Mouse (Mus musculus): Measurements from ENCODE around the gene Mast4. TPM values are rescaled to one million over a fixed set of nuclear protein-coding genes. Genes with fewer than 3 reads are reported as not detected.

The Mast4 gene
- polyA plus RNA-seq, 1 experiment from 2014 or later, result 14.6 TPM

DNA sequence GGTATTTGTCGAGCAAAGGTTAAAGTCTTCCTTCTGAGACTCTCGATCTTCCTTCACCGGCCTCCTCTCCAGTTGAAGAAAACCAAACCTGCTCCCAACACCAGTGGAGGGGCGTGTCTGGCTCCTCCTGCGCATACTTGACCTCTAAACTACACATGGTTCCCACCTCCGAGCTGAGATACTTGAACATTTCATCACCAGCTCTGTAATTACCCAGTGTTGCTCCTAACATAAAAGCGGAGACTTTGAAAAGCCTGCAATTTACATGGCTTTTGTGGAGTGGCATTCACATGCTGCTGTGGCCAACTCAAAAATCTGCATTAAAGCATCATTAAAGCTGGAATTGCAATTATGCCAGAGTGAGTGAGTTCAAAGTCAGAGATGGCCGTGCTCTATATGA is 492.1 kb downstream of the Mast4 start:
- Histone ChIP-seq H3K27me3 (no peaks in the 10 kb centered on the region), H3K9ac (replicated peaks) (no peak overlapping the region), H3K4me1 (peaks cover 10% of the 10 kb centered on the region), H3K4me2 (replicated peaks) (no peak overlapping the region), H3K9me3 (no peaks in the 10 kb centered on the region), H3K27ac (replicated peaks) (no peak overlapping the region), H3K4me3 (no peak overlapping the region), H3K36me3 (no peaks in the 10 kb centered on the region)
- peak; percentile 57 for ATAC-seq (replicated peaks)
- 25% methylated on average over 8 of the region's 8 CpGs for WGBS

DNA sequence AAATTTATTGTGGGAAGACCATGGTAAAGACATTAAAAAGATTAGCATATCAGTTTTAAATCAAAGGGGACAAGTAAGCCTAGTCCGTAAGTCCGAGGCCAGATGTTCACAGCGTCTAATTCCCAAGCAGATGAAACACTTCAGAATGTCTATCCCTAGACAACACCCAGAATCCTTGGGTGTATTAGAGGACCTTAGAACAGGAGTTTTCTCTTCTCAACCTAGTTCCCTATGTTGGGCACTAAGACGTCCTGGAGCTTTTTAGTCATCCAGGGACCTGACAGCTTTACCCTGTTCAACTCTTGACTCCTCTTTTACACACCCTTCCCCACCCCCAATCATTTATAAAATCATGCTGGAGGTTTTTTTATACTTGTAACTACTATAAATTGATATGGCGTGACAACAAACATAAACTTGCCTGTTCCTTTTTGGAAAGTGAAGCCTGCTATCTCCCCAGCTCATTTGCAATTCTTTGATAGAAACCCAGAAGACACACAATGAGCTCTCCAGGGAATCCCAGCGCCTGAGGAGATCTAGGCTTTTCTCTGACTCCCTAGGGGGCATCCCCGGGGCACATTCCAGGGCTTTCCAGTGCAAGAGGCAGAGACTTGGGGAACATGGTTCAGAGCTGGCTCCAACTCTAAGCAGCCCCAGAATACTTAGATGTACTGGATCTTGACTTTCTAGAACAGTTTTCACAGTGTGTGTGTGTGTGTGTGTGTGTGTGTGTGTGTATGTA is 494.4 kb downstream of the Mast4 start:
- Histone ChIP-seq H3K27me3 (no peaks in the 10 kb centered on the region), H3K27ac (replicated peaks) (no peak overlapping the region), H3K9ac (replicated peaks) (no peak overlapping the region), H3K4me3 (no peak overlapping the region), H3K4me2 (replicated peaks) (no peak overlapping the region), H3K9me3 (no peaks in the 10 kb centered on the region), H3K36me3 (no peaks in the 10 kb centered on the region), H3K4me1 (peaks cover 13% of the 10 kb centered on the region)
- ATAC-seq (replicated peaks), result no peak
- 46% methylated on average over 7 of the region's 7 CpGs for WGBS

DNA sequence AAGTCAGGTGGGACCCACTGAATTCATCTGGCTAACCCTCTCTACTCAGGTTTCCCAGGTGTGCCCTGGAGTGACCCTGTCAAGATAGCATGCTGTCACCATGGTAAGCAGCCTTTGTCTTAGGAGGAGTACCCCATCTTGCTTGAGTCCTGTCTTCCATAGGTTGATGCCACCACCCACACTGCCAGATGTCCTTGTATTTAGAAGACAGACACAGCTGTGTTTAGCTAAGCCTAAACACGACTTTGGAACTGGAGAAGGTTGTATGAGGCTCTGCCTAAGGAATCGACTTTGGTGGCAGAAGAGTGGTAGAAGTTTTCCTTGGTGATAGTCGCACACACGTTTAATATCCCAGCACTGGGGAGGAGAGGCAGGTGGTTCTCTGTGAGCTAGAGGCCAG is 496.9 kb downstream of the Mast4 start:
- 87% methylated on average over 4 of the region's 4 CpGs for WGBS
- H3K27me3 ChIP-seq, result no peaks in the 10 kb centered on the region
- H3K4me1 ChIP-seq, result peaks cover 7% of the 10 kb centered on the region
- H3K27ac ChIP-seq (replicated peaks), result no peak overlapping the region
- H3K4me2 ChIP-seq (replicated peaks), result no peak overlapping the region
- no peaks in the 10 kb centered on the region for H3K9me3 ChIP-seq
- H3K9ac ChIP-seq (replicated peaks), result no peak overlapping the region
- no peak overlapping the region for H3K4me3 ChIP-seq
- ATAC-seq (replicated peaks), result no peak
- H3K36me3 ChIP-seq, result no peaks in the 10 kb centered on the region

DNA sequence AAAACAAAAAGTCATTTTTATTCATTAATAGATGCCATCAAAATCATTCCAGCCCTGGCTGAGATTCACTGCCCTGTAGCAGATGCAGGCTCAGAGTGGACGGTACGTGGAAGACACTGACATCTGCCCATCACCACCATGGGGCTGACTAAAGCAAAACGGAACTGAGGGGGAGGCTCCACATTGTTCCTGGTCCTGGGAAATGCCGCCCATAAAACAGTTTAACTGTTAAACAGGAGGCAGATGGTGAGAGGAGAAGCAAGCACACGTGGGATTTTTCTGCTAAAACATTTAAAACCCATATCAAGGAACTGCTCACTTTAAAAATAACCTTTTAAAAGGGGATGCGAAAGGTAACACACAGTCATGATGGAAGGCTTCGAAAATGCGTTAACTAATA is 499.0 kb downstream of the Mast4 start:
- no peak for ATAC-seq (replicated peaks)
- Histone ChIP-seq H3K4me2 (replicated peaks) (no peak overlapping the region), H3K27me3 (no peaks in the 10 kb centered on the region), H3K9ac (replicated peaks) (no peak overlapping the region), H3K27ac (replicated peaks) (no peak overlapping the region), H3K9me3 (no peaks in the 10 kb centered on the region), H3K4me3 (no peak overlapping the region), H3K4me1 (0 out of 2 replicates have a peak, but pooled peaks cover 3% of the 10 kb centered on the region), H3K36me3 (no peaks in the 10 kb centered on the region)
- 75% methylated on average over 8 of the region's 8 CpGs for WGBS

DNA sequence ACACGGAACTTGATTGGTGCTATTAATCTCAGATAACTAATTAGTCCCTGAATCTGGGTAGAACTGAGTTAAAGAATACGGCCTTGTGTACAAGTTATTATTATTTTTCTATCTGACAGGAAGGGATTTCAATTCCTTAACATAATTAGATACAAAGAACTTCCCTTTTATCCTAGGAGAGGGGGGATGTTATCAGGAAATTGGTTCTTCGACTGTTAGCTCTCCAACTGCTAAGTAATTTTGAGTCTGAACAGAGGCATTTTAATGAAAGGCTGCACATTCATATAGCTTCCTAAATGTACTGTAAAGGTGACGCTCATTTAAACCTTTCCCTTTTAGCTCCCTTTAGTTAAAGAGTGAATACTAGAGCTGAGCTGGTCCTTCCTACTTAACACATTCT is 516.0 kb downstream of the Mast4 start:
- H3K4me3 ChIP-seq, result no peak overlapping the region
- no peak overlapping the region for H3K4me2 ChIP-seq (replicated peaks)
- no peaks in the 10 kb centered on the region for H3K36me3 ChIP-seq
- no peaks in the 10 kb centered on the region for H3K4me1 ChIP-seq
- H3K9ac ChIP-seq (replicated peaks), result no peak overlapping the region
- no peaks in the 10 kb centered on the region for H3K27me3 ChIP-seq
- 50% methylated on average over 4 of the region's 4 CpGs for WGBS
- no peak for ATAC-seq (replicated peaks)
- H3K9me3 ChIP-seq, result no peaks in the 10 kb centered on the region
- no peak overlapping the region for H3K27ac ChIP-seq (replicated peaks)

DNA sequence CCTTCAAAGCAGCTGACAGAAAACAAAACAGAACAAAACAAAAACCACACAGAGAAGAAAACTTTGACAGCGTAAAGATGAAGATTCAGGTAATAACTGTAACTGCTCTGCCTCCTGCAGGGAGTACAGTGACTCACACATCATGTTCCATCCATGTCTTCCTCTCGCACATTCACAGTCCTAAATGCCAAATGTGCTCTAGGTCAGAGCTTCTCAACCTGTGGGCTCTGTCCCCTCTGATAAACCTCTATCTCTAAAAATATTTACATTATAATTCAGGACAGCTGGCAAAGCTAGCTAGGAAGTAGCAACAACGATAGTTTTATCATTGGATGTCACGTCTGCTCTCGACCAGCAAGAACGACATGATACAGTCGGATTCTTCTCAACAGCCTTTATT is 517.6 kb downstream of the Mast4 start:
- WGBS, result 95% methylated on average over 7 of the region's 7 CpGs
- Histone ChIP-seq H3K9ac (replicated peaks) (no peak overlapping the region), H3K36me3 (no peaks in the 10 kb centered on the region), H3K4me1 (0 out of 2 replicates have a peak, but pooled peaks cover 1% of the 10 kb centered on the region), H3K9me3 (no peaks in the 10 kb centered on the region), H3K27ac (replicated peaks) (no peak overlapping the region), H3K4me3 (no peak overlapping the region), H3K27me3 (no peaks in the 10 kb centered on the region), H3K4me2 (replicated peaks) (no peak overlapping the region)
- ATAC-seq (replicated peaks), result no peak

DNA sequence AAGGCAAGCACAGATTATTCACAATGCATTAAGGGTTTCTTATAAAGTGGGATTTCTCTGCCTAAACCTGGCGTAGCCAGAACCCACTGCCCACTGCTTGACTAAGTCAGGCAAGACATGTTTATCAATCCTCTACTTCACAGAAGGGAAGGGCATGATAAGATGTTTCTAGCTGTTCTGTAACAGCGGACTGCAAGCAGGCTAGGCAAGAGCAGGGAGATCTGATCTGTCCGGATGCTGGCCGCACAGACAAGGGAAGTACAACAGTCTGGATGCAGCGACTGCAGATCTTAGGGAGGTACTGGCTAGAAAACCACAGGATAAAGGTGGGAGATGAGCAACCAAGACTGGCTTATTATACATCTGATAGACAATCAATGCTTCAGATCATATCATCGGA is 519.1 kb downstream of the Mast4 start:
- H3K27ac ChIP-seq (replicated peaks), result no peak overlapping the region
- H3K36me3 ChIP-seq, result no peaks in the 10 kb centered on the region
- H3K4me3 ChIP-seq, result no peak overlapping the region

DNA sequence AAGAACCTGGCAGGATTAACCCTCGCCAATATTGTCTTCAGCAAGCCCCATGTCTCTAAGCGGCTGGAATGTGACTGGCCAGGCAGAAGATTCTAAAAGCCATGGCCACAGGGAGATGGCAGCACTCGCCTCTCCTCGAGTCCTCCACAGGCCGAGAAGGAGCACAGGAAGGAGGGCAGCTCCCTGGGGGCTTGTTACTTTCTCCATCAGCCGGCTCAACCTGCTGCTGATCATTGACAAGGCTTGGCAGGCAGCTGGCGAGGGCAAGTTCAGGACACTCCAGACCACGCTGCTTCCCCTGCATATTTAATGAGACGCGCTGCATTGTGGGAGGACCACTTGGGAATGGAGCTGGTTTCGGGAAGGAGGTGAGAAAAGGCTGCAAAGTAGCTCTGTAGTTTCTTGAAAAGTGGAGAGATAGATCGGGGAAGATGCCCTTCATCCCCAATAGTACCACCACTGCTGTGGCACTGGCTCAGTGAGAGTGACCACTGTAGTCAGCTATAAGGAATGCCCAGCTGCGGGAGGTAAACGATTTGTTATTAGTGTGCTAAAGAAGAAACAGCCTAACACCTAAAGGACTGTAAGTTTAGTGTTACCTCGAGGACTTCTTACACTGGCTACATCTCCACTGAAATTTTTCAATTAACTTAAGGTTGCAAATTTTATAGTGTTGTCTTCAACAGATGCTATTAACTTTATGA is 523.0 kb downstream of the Mast4 start:
- Histone ChIP-seq H3K9me3 (no peaks in the 10 kb centered on the region), H3K4me1 (peaks cover 13% of the 10 kb centered on the region), H3K4me3 (peak overlapping the region; percentile 37), H3K27me3 (no peaks in the 10 kb centered on the region), H3K9ac (replicated peaks) (peak overlapping the region; percentile 33; the same call in 1 of the 2 replicates), H3K36me3 (no peaks in the 10 kb centered on the region), H3K4me2 (replicated peaks) (peak overlapping the region; percentile 59), H3K27ac (replicated peaks) (no peak overlapping the region)
- WGBS, result 16% methylated on average over 15 of the region's 15 CpGs
- ATAC-seq (replicated peaks), result peak; percentile 74

More for the DNA sequence above, 519.1 kb downstream of the Mast4 start:
- Histone ChIP-seq H3K9ac (replicated peaks) (no peak overlapping the region), H3K4me2 (replicated peaks) (no peak overlapping the region), H3K9me3 (no peaks in the 10 kb centered on the region), H3K27me3 (no peaks in the 10 kb centered on the region), H3K4me1 (peaks cover 13% of the 10 kb centered on the region)
- no peak for ATAC-seq (replicated peaks)
- WGBS, result 92% methylated on average over 6 of the region's 6 CpGs

DNA sequence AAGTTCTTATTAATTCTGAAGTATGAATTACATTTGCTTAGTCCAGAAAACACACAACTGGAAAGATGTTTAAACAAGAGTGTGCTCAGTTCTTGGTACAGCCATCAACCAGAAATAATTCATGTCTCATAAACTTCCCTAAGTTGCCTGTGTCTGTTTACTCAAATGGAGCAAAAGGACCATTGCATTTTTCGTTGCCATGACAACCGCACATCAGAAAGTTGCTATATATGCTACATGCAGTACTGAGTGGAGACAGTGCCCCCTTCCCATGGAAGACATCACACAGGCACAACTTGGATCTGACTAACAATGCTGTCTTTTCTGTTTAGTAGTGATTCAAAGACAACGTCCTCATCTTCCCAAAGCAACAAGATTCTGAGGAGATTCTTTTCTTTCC is 527.6 kb downstream of the Mast4 start:
- no peaks in the 10 kb centered on the region for H3K27me3 ChIP-seq
- no peak for ATAC-seq (replicated peaks)
- H3K9me3 ChIP-seq, result no peaks in the 10 kb centered on the region
- H3K4me2 ChIP-seq (replicated peaks), result no peak overlapping the region
- no peak overlapping the region for H3K4me3 ChIP-seq
- WGBS, result 88% methylated on average over 3 of the region's 3 CpGs
- no peak overlapping the region for H3K27ac ChIP-seq (replicated peaks)
- no peaks in the 10 kb centered on the region for H3K36me3 ChIP-seq
- H3K4me1 ChIP-seq, result peaks cover 11% of the 10 kb centered on the region
- H3K9ac ChIP-seq (replicated peaks), result no peak overlapping the region

DNA sequence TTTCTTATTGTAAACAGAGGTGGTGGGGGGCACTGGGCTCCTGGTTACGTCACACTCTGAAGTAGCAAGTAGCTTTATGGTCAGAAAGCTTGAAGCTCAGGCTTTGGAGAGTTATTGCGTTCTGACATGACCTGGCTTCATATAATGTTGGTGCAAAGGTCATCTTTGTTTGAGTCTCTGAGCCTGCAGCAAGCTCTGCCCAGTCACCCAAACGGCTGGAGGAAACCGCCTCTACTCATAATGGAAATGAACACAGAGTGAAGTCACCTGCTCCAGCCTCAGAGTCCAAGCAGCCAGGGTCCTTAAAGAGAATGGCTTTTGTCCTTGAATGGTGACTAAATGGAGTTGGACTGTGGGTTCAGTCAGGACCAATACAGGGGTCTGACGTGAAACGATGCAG is 529.1 kb downstream of the Mast4 start:
- Histone ChIP-seq H3K9ac (replicated peaks) (no peak overlapping the region), H3K9me3 (no peaks in the 10 kb centered on the region), H3K4me3 (no peak overlapping the region), H3K27ac (replicated peaks) (no peak overlapping the region), H3K36me3 (no peaks in the 10 kb centered on the region), H3K4me1 (no peaks in the 10 kb centered on the region), H3K4me2 (replicated peaks) (no peak overlapping the region), H3K27me3 (no peaks in the 10 kb centered on the region)
- ATAC-seq (replicated peaks), result no peak
- WGBS, result 77% methylated on average over 6 of the region's 6 CpGs

DNA sequence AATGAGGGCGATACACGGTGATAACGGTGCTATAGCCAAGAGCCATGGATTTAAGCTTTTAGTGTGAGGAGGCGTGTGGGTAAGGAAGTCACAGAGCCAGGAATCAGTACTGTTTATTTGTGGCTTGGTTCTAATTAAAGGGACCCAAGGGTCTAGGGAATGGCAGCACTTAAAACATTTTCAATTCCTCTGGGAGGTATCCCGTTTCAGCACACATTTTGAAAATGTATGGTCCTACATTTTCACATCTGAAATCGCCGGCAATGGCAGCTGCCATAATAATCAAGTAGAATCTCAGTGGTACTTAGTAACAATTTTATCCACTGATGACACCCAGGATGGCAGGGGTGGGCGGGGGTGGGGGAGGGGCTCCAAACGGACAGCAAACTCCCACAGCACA is 531.1 kb downstream of the Mast4 start:
- 88% methylated on average over 9 of the region's 9 CpGs for WGBS
- ATAC-seq (replicated peaks), result no peak
- Histone ChIP-seq H3K4me3 (no peak overlapping the region), H3K9ac (replicated peaks) (no peak overlapping the region), H3K27me3 (no peaks in the 10 kb centered on the region), H3K27ac (replicated peaks) (no peak overlapping the region), H3K36me3 (no peaks in the 10 kb centered on the region), H3K9me3 (no peaks in the 10 kb centered on the region), H3K4me1 (no peaks in the 10 kb centered on the region), H3K4me2 (replicated peaks) (no peak overlapping the region)

DNA sequence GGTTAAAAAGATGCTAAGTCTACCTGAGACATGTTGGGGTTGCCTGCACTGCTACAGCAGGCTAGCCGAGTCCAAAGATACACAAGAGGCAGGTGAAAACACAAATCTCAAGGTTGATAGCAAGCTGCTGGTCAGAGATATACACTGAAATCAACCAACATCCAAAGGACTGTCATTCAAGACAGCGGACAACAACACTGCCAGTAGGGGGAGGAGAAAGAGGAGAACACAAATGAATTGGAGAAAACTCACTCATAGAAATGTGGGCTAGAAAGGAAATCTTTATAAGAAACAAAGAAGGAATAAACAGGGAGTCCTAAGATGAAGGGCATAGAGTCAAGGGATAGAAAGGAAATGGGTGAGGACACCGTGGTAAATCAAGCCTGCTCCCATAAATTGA is 542.1 kb downstream of the Mast4 start:
- Histone ChIP-seq H3K4me2 (replicated peaks) (no peak overlapping the region), H3K27ac (replicated peaks) (no peak overlapping the region), H3K4me3 (no peak overlapping the region), H3K27me3 (no peaks in the 10 kb centered on the region), H3K9me3 (no peaks in the 10 kb centered on the region), H3K9ac (replicated peaks) (no peak overlapping the region), H3K4me1 (no peaks in the 10 kb centered on the region), H3K36me3 (no peaks in the 10 kb centered on the region; the same call in 1 of the 2 replicates)
- ATAC-seq (replicated peaks), result no peak
- WGBS, result 100% methylated on average over 3 of the region's 3 CpGs
